Mouse (Mus musculus): ENCODE measurements around the gene Tsga10ip. TPM values are rescaled to one million over a fixed set of nuclear protein-coding genes. Genes with fewer than 3 reads are reported as not detected.

The Tsga10ip gene
- 0.42 TPM in 1 of 2 replicates, not detected in the other for polyA plus RNA-seq (2015; fragmentation: Nextera tagmentation; extraction: Ambion mirVana)

- H3K4me1 ChIP-seq = peaks cover 4% of the 10 kb centered on the region
- H3K36me3 ChIP-seq = no peaks in the 10 kb centered on the region
- H3K9ac ChIP-seq = no peak within 1 kb of the TSS
- 67% methylated on average over 8 of the region's 8 CpGs for WGBS
- no peak within 1 kb of the TSS for H3K27ac ChIP-seq
- no peak within 1 kb of the TSS for H3K4me3 ChIP-seq
- no peak for ATAC-seq (ENCODE audit: insufficient number of reproducible peaks, low FRiP score, low TSS enrichment, low read depth)
- no peak within 1 kb of the TSS for H3K4me2 ChIP-seq
- no peaks in the 10 kb centered on the region for H3K27me3 ChIP-seq
- H3K9me3 ChIP-seq = no peaks in the 10 kb centered on the region
These were observed at the start of gene Tsga10ip for GRCm38 (mm10) chr19:5402293-5402692. Tsga10ip (minus strand) TSS chr19:5402526.

GRCm38 (mm10) chr19:5451766-5452165, 49.4 kb upstream of the Tsga10ip start:
- H3K9me3 ChIP-seq = peaks cover 4% of the 10 kb centered on the region; the same call in 1 of the 2 replicates
- H3K4me2 ChIP-seq = no peak overlapping the region
- ATAC-seq (ENCODE audit: insufficient number of reproducible peaks, low FRiP score, low TSS enrichment, low read depth) = no peak
- H3K27ac ChIP-seq = no peak overlapping the region
- H3K27me3 ChIP-seq = peaks cover 38% of the 10 kb centered on the region
- H3K4me3 ChIP-seq = no peak overlapping the region
- H3K9ac ChIP-seq = no peak overlapping the region
- peaks cover 41% of the 10 kb centered on the region for H3K4me1 ChIP-seq
- 81% methylated on average over 6 of the region's 6 CpGs for WGBS
- H3K36me3 ChIP-seq = peaks cover 13% of the 10 kb centered on the region

- H3K9me3 ChIP-seq = peaks cover 4% of the 10 kb centered on the region; the same call in 1 of the 2 replicates
- peaks cover 56% of the 10 kb centered on the region for H3K27me3 ChIP-seq
- peaks cover 25% of the 10 kb centered on the region for H3K4me1 ChIP-seq
- no peak overlapping the region for H3K9ac ChIP-seq
- peaks cover 10% of the 10 kb centered on the region for H3K36me3 ChIP-seq
- WGBS = 88% methylated on average over 3 of the region's 3 CpGs
- no peak overlapping the region for H3K4me2 ChIP-seq
- no peak overlapping the region for H3K27ac ChIP-seq
- no peak overlapping the region for H3K4me3 ChIP-seq
- no peak for ATAC-seq (ENCODE audit: insufficient number of reproducible peaks, low FRiP score, low TSS enrichment, low read depth)
These were observed 47.3 kb upstream of the Tsga10ip start for GRCm38 (mm10) chr19:5449673-5450072.

GRCm38 (mm10) chr19:5448354-5449150, 46.2 kb upstream of the Tsga10ip start:
- peaks cover 56% of the 10 kb centered on the region for H3K27me3 ChIP-seq
- no peak overlapping the region for H3K27ac ChIP-seq
- H3K9me3 ChIP-seq = peaks cover 4% of the 10 kb centered on the region; the same call in 1 of the 2 replicates
- 4% methylated on average over 34 of the region's 36 CpGs for WGBS
- peaks cover 22% of the 10 kb centered on the region for H3K4me1 ChIP-seq
- ATAC-seq (ENCODE audit: insufficient number of reproducible peaks, low FRiP score, low TSS enrichment, low read depth) = no peak
- peak overlapping the region; percentile 89 for H3K4me2 ChIP-seq
- peak overlapping the region; percentile 52 for H3K4me3 ChIP-seq
- no peak overlapping the region for H3K9ac ChIP-seq
- H3K36me3 ChIP-seq = no peaks in the 10 kb centered on the region

- H3K36me3 ChIP-seq = no peaks in the 10 kb centered on the region
- H3K4me3 ChIP-seq = peak within 1 kb of the TSS; percentile 52
- no peak within 1 kb of the TSS for H3K9ac ChIP-seq
- WGBS = under 1% methylated on average over 70 of the region's 70 CpGs
- H3K9me3 ChIP-seq = peaks cover 4% of the 10 kb centered on the region; the same call in 1 of the 2 replicates
- peak; percentile 72; the same call in 1 of the 2 replicates for ATAC-seq (ENCODE audit: insufficient number of reproducible peaks, low FRiP score, low TSS enrichment, low read depth)
- H3K27ac ChIP-seq = no peak within 1 kb of the TSS
- peak within 1 kb of the TSS; percentile 89 for H3K4me2 ChIP-seq
- peaks cover 56% of the 10 kb centered on the region for H3K27me3 ChIP-seq
- peaks cover 22% of the 10 kb centered on the region for H3K4me1 ChIP-seq
These were observed 45.4 kb upstream of the Tsga10ip start, which contains the start of gene Fosl1 for GRCm38 (mm10) chr19:5447515-5448353. Fosl1 (plus strand) TSS chr19:5447547.

- no peak overlapping the region for H3K9ac ChIP-seq
- H3K4me2 ChIP-seq = no peak overlapping the region
- H3K9me3 ChIP-seq = peaks cover 4% of the 10 kb centered on the region; the same call in 1 of the 2 replicates
- no peak overlapping the region for H3K4me3 ChIP-seq
- WGBS = 86% methylated on average over 5 of the region's 5 CpGs
- no peak overlapping the region for H3K27ac ChIP-seq
- peaks cover 56% of the 10 kb centered on the region for H3K27me3 ChIP-seq
- H3K4me1 ChIP-seq = peaks cover 22% of the 10 kb centered on the region
- ATAC-seq (ENCODE audit: insufficient number of reproducible peaks, low FRiP score, low TSS enrichment, low read depth) = no peak
- no peaks in the 10 kb centered on the region for H3K36me3 ChIP-seq
These were observed 43.4 kb upstream of the Tsga10ip start for GRCm38 (mm10) chr19:5445747-5446146.

- Histone ChIP-seq H3K4me1 (peaks cover 22% of the 10 kb centered on the region), H3K4me2 (no peak overlapping the region), H3K4me3 (no peak overlapping the region), H3K9ac (no peak overlapping the region), H3K27ac (no peak overlapping the region), H3K9me3 (peaks cover 4% of the 10 kb centered on the region; the same call in 1 of the 2 replicates), H3K36me3 (no peaks in the 10 kb centered on the region), H3K27me3 (peaks cover 49% of the 10 kb centered on the region)
- ATAC-seq (ENCODE audit: insufficient number of reproducible peaks, low FRiP score, low TSS enrichment, low read depth) = no peak
- WGBS = 41% methylated on average over 7 of the region's 7 CpGs
These were observed 42.6 kb upstream of the Tsga10ip start for GRCm38 (mm10) chr19:5444954-5445353.

GRCm38 (mm10) chr19:5444371-5444908, 42.1 kb upstream of the Tsga10ip start:
- Histone ChIP-seq H3K4me1 (peaks cover 22% of the 10 kb centered on the region), H3K9ac (no peak overlapping the region), H3K4me2 (no peak overlapping the region), H3K27ac (no peak overlapping the region), H3K27me3 (peaks cover 44% of the 10 kb centered on the region), H3K4me3 (no peak overlapping the region), H3K9me3 (peaks cover 4% of the 10 kb centered on the region; the same call in 1 of the 2 replicates), H3K36me3 (no peaks in the 10 kb centered on the region)
- WGBS = 58% methylated on average over 9 of the region's 9 CpGs
- ATAC-seq (ENCODE audit: insufficient number of reproducible peaks, low FRiP score, low TSS enrichment, low read depth) = no peak

GRCm38 (mm10) chr19:5433951-5434350, 31.6 kb upstream of the Tsga10ip start:
- WGBS = 61% methylated on average over 7 of the region's 7 CpGs
- Histone ChIP-seq H3K9me3 (no peaks in the 10 kb centered on the region), H3K4me1 (peaks cover 29% of the 10 kb centered on the region), H3K36me3 (no peaks in the 10 kb centered on the region), H3K27ac (0 out of 2 replicates have a peak overlapping the region, but pooled peaks have one; percentile 17), H3K9ac (no peak overlapping the region), H3K27me3 (no peaks in the 10 kb centered on the region), H3K4me3 (no peak overlapping the region), H3K4me2 (0 out of 2 replicates have a peak overlapping the region, but pooled peaks have one; percentile 67)
- ATAC-seq (ENCODE audit: insufficient number of reproducible peaks, low FRiP score, low TSS enrichment, low read depth) = no peak

- H3K4me1 ChIP-seq = peaks cover 29% of the 10 kb centered on the region
- H3K4me3 ChIP-seq = peak overlapping the region; percentile 26
- no peaks in the 10 kb centered on the region for H3K9me3 ChIP-seq
- H3K27ac ChIP-seq = peak overlapping the region; percentile 72
- WGBS = 3% methylated on average over 16 of the region's 16 CpGs
- peak; percentile 57; the same call in 1 of the 2 replicates for ATAC-seq (ENCODE audit: insufficient number of reproducible peaks, low FRiP score, low TSS enrichment, low read depth)
- H3K27me3 ChIP-seq = no peaks in the 10 kb centered on the region
- H3K4me2 ChIP-seq = peak overlapping the region; percentile 67
- H3K36me3 ChIP-seq = peaks cover 3% of the 10 kb centered on the region; the same call in 1 of the 2 replicates
- peak overlapping the region; percentile 39; the same call in 1 of the 2 replicates for H3K9ac ChIP-seq
These were observed 30.9 kb upstream of the Tsga10ip start for GRCm38 (mm10) chr19:5432992-5433852.
